Mouse (Mus musculus): ENCODE results near the gene Gm10318. TPM values are rescaled to one million over a fixed set of nuclear protein-coding genes. Genes with fewer than 3 reads are reported as not detected.

The Gm10318 gene
- polyA plus RNA-seq (2015; fragmentation: Nextera tagmentation; extraction: Ambion mirVana): not detected in 2 replicates

DNA sequence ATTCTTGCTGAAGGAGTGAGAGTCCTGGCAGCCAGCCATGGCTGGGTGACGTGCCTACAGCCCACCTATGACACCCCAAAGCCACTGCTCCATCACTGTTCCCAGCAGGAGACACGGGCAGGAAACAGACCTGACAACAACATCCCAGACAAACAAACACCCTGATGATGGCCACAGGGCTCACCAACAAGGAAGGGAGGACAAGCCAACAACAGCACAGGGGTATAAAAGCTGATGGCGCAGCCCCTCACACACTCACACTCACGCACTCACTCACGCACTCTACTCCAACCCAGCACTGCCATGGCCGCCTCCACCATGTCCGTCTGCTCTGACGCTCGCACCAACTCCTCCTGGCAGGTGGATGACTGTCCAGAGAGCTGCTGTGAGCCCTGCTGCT, at the start of gene Gm10318:
Gene Gm10318 (plus strand): TSS at position 301 of the 400 bp plus-strand sequence.
- Histone ChIP-seq H3K9ac (no peak within 1 kb of the TSS), H3K4me2 (no peak within 1 kb of the TSS), H3K27me3 (no peaks in the 10 kb centered on the region), H3K9me3 (replicated peaks) (no peaks in the 10 kb centered on the region), H3K4me1 (replicated peaks) (no peaks in the 10 kb centered on the region), H3K36me3 (no peaks in the 10 kb centered on the region), H3K27ac (no peak within 1 kb of the TSS), H3K4me3 (replicated peaks) (no peak within 1 kb of the TSS)
- DNase-seq (no peak), ATAC-seq (ENCODE audit: low read depth) (no peak)
- 40% methylated on average over 9 of the region's 9 CpGs for WGBS (ENCODE audit: insufficient replicate concordance)

DNA sequence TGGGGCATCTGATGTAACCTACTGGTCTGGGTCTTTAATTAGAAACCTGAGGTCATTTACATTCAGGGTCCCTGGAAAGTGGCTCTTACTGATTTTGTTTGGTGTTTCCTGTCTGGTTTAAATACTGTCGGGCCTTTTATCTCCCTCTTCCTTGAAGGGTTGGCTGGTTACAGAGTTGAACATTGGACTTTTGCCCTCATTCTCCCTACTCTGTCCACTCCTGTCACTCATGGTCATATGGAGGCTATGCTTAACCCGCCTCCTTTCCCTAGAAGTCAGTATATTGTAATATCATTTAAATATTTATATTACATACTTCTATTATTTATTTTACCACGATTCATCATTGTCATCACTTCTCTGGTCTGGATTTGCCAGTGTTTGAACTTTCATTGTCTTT, 48.6 kb upstream of the Gm10318 start:
- Histone ChIP-seq H3K27ac (no peak overlapping the region), H3K9ac (no peak overlapping the region), H3K9me3 (replicated peaks) (no peaks in the 10 kb centered on the region), H3K4me3 (replicated peaks) (no peak overlapping the region), H3K36me3 (no peaks in the 10 kb centered on the region), H3K4me2 (no peak overlapping the region), H3K27me3 (no peaks in the 10 kb centered on the region), H3K4me1 (replicated peaks) (no peaks in the 10 kb centered on the region)
- ATAC-seq (ENCODE audit: low read depth) (no peak), DNase-seq (no peak)
- 32% methylated on average over 3 of the region's 3 CpGs for WGBS (ENCODE audit: insufficient replicate concordance)

DNA sequence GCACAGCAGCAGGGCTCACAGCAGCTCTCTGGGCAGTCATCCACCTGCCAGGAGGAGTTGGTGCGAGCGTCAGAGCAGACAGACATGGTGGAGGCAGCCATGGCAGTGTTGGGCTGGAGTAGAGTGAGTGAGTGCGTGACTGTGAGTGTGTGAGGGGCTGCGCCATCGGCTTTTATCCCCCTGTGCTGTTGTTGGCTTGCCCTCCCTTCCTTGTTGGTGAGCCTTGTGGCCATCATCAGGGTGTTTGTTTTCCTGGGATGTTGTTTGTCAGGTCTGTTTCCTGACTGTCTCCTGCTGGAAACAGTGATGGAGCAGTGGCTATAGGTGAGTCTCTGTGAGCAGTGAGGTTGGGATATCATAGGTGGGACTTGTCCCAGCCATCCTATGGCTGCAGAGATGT, 40.9 kb upstream of the Gm10318 start, which contains the start of gene Gm9507:
Gene Gm9507 (minus strand): TSS at position 101 of the 400 bp plus-strand sequence.
- Histone ChIP-seq H3K9ac (no peak within 1 kb of the TSS), H3K4me2 (no peak within 1 kb of the TSS), H3K4me1 (replicated peaks) (no peaks in the 10 kb centered on the region), H3K9me3 (replicated peaks) (no peaks in the 10 kb centered on the region), H3K4me3 (replicated peaks) (no peak within 1 kb of the TSS), H3K27me3 (no peaks in the 10 kb centered on the region), H3K36me3 (no peaks in the 10 kb centered on the region), H3K27ac (no peak within 1 kb of the TSS)
- WGBS (ENCODE audit: insufficient replicate concordance): 62% methylated on average over 5 of the region's 5 CpGs
- DNase-seq (no peak), ATAC-seq (ENCODE audit: low read depth) (no peak)

DNA sequence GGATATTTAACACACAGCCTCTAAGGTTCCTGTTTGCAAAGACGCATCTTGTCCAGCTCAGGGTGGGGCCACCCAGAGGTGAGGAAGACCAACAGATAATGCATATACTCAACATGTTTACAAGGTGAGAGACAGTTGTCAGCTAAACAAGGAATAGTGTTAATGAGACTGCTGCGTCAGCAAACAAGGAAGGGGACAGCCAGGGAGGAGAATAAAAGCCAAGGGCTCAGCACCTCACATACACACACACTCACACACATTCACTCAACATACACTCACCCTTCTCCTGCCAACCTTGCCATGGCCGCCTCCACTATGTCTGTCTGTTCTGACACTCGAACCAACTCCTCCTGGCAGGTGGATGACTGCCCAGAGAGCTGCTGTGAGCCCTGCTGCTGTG, 38.3 kb upstream of the Gm10318 start, which contains the start of gene Gm2696:
Gene Gm2696 (plus strand): TSS at position 301 of the 400 bp plus-strand sequence.
- DNase-seq (no peak), ATAC-seq (ENCODE audit: low read depth) (no peak)
- no peaks in the 10 kb centered on the region for H3K9me3 ChIP-seq (replicated peaks)
- H3K9ac ChIP-seq: no peak within 1 kb of the TSS
- H3K36me3 ChIP-seq: no peaks in the 10 kb centered on the region
- no peak within 1 kb of the TSS for H3K4me3 ChIP-seq (replicated peaks)
- H3K4me2 ChIP-seq: no peak within 1 kb of the TSS
- no peaks in the 10 kb centered on the region for H3K27me3 ChIP-seq
- 29% methylated on average over 4 of the region's 4 CpGs for WGBS (ENCODE audit: insufficient replicate concordance)
- no peaks in the 10 kb centered on the region for H3K4me1 ChIP-seq (replicated peaks)
- H3K27ac ChIP-seq: no peak within 1 kb of the TSS

DNA sequence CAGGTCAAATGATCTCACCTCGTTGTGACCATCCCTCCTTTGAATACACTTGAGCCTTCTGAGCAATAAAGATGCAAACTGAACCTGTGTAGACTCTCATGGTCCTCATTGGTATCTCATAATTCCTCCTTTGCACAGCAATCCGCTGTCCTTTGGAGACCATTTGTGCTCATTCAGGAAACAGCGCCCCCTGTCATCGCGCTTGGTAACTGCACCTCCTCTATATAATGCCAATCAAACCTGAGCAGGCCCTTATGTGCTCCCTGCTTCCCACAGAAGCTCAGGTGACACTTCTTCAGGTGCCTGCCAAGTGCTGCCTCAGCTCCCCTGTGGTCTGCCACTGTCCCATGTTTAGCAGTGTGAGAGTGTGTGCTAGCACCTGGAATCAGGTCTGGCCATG, 37.1 kb upstream of the Gm10318 start:
- no peak for ATAC-seq (ENCODE audit: low read depth)
- peak; percentile 9 for DNase-seq
- 24% methylated on average over 5 of the region's 5 CpGs for WGBS (ENCODE audit: insufficient replicate concordance)

DNA sequence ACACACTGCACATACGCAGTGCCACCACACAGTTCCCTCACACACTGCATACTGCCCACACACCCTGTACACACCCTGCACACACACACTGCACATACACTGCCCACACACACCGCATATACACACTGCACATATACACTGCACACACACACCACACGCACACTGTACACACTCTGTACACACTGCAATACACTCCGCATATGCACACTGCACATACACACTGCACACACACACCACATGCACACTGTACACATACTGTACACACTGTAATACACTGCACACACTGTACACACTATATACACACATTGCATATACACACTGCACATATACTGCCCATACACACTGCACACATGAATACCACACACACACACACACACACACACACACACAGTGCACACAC, 34.1 kb upstream of the Gm10318 start:
- Histone ChIP-seq H3K27ac (no peak overlapping the region), H3K36me3 (no peaks in the 10 kb centered on the region), H3K27me3 (no peaks in the 10 kb centered on the region), H3K9ac (no peak overlapping the region), H3K4me3 (replicated peaks) (no peak overlapping the region), H3K4me1 (replicated peaks) (no peaks in the 10 kb centered on the region), H3K9me3 (replicated peaks) (no peaks in the 10 kb centered on the region), H3K4me2 (no peak overlapping the region)
- DNase-seq (no peak), ATAC-seq (ENCODE audit: low read depth) (0 out of 2 replicates have a peak, but pooled peaks have one; percentile 29)
- WGBS (ENCODE audit: insufficient replicate concordance): 84% methylated on average over 4 of the region's 4 CpGs

More for the DNA sequence above, 37.1 kb upstream of the Gm10318 start:
- Histone ChIP-seq H3K4me2 (no peak overlapping the region), H3K36me3 (no peaks in the 10 kb centered on the region), H3K27me3 (no peaks in the 10 kb centered on the region), H3K27ac (no peak overlapping the region), H3K4me3 (replicated peaks) (no peak overlapping the region), H3K4me1 (replicated peaks) (no peaks in the 10 kb centered on the region), H3K9me3 (replicated peaks) (no peaks in the 10 kb centered on the region), H3K9ac (no peak overlapping the region)

DNA sequence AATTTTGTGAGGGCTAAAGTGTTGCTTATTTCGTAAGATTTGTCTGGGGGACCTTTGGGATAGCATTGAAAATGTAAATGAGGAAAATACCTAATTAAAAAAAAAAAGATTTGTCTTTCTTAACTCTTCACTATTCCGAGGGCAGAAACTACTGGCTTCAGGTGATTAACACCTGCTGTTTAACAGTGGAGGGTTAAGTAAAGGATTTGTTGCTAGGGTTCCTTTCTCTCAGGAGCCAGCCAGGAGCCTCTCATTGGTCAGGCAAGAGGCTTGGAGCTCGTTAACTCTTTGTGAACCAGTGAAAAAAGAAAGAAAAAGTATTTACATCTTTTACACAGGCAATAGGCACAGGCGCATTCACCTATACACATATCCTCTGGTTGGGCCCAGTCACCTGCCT, 33.5 kb upstream of the Gm10318 start:
- Histone ChIP-seq H3K4me3 (replicated peaks) (no peak overlapping the region), H3K4me1 (replicated peaks) (no peaks in the 10 kb centered on the region), H3K27ac (no peak overlapping the region), H3K9ac (no peak overlapping the region), H3K36me3 (no peaks in the 10 kb centered on the region), H3K27me3 (no peaks in the 10 kb centered on the region), H3K4me2 (no peak overlapping the region), H3K9me3 (replicated peaks) (no peaks in the 10 kb centered on the region)
- no peak for ATAC-seq (ENCODE audit: low read depth)
- DNase-seq: no peak
- WGBS (ENCODE audit: insufficient replicate concordance): 45% methylated on average over 4 of the region's 4 CpGs

DNA sequence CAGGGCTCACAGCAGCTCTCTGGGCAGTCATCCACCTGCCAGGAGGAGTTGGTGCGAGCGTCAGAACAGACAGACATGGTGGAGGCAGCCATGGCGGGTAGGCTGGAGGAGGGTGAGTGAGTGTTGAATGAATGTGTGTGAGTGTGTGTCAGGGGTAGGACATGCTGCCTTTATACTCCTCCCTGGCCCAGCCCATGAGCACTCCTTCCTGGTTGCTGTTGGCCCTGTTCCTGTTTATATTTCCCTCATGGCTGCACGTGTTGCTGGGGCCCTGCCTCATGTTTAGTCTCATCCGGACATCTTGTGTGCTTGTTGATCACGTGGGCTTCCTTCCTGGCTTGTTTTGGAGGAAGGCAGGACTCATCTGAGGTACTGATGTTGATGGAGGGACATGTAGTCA, 25.7 kb upstream of the Gm10318 start, which contains the start of gene Krtap10-4:
Gene Krtap10-4 (minus strand): TSS at position 145 of the 400 bp plus-strand sequence.
- no peaks in the 10 kb centered on the region for H3K4me1 ChIP-seq (replicated peaks)
- no peak within 1 kb of the TSS for H3K4me3 ChIP-seq (replicated peaks)
- H3K9ac ChIP-seq: no peak within 1 kb of the TSS
- ATAC-seq (ENCODE audit: low read depth) (no peak), DNase-seq (no peak)
- H3K4me2 ChIP-seq: no peak within 1 kb of the TSS
- H3K27ac ChIP-seq: no peak within 1 kb of the TSS
- no peaks in the 10 kb centered on the region for H3K36me3 ChIP-seq
- H3K27me3 ChIP-seq: no peaks in the 10 kb centered on the region
- no peaks in the 10 kb centered on the region for H3K9me3 ChIP-seq (replicated peaks)
- WGBS (ENCODE audit: insufficient replicate concordance): 61% methylated on average over 6 of the region's 6 CpGs

DNA sequence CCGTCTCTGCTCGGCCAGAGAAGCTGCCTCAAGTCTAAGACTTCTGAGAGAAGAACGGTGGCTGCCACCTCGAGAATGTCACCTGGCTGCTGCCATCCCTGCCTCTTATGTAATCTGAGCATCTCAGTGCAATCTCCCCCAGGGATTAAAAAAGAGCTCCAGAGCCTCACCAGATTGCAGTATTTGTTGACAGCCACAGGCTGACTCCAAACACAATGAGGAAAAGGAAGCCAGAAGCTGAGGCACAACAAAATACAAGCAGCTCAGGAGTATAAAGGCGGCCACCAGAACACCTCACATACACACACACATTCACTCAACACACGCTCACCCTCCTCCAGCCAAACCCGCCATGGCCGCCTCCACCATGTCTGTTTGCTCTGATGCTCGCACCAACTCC, 17.0 kb upstream of the Gm10318 start, which contains the start of gene Krtap10-10:
Gene Krtap10-10 (plus strand): TSS at position 301 of the 400 bp plus-strand sequence.
- Histone ChIP-seq H3K4me3 (replicated peaks) (no peak within 1 kb of the TSS), H3K4me1 (replicated peaks) (no peaks in the 10 kb centered on the region), H3K27ac (no peak within 1 kb of the TSS), H3K36me3 (no peaks in the 10 kb centered on the region), H3K9ac (no peak within 1 kb of the TSS), H3K9me3 (replicated peaks) (no peaks in the 10 kb centered on the region), H3K27me3 (no peaks in the 10 kb centered on the region), H3K4me2 (no peak within 1 kb of the TSS)
- ATAC-seq (ENCODE audit: low read depth) (no peak), DNase-seq (no peak)
- 53% methylated on average over 9 of the region's 9 CpGs for WGBS (ENCODE audit: insufficient replicate concordance)

DNA sequence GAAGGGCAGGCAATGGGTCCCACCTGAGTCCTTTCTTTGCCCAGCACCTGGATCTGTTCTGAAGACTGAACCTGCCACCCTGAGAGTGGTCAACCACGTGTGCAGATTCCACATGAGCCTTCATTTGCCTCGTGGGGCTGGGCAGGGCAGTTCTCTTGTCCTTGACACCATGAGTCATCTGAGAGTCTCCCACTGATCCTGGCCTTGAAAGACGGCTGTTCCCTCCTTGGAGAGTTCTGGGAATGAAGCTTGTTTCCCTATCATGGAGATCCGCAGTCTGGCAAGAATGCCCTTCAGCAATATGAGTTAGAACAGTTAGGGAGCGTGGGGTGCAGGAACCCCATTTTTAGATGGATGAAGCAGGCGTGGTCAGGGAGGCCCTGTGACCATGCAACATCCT, 13.7 kb upstream of the Gm10318 start:
- Histone ChIP-seq H3K4me3 (replicated peaks) (no peak overlapping the region), H3K27ac (no peak overlapping the region), H3K27me3 (no peaks in the 10 kb centered on the region), H3K9ac (no peak overlapping the region), H3K4me1 (replicated peaks) (no peaks in the 10 kb centered on the region), H3K9me3 (replicated peaks) (no peaks in the 10 kb centered on the region), H3K4me2 (no peak overlapping the region), H3K36me3 (no peaks in the 10 kb centered on the region)
- 52% methylated on average over 6 of the region's 6 CpGs for whole genome bisulfite sequencing (ENCODE audit: insufficient replicate concordance)
- ATAC-seq (ENCODE audit: low read depth) (no peak), DNase-seq (no peak)

DNA sequence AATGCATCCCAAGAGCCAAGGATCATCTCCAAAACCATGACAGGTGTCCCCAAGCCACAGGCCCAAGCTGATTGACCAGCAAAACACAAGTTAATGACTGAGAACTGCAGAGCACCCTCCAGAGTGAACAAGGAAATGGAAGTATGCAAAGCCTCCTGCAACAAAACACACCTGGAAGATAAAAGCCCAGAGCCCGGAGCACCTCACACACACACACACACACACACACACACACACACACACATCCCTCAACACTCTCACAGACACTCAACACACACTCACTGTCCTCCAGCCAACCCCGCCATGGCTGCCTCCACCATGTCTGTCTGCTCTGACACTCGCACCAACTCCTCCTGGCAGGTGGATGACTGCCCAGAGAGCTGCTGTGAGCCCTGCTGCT, 6.2 kb upstream of the Gm10318 start, which contains the start of gene Gm36176:
Gene Gm36176 (plus strand): TSS at position 301 of the 400 bp plus-strand sequence.
- Histone ChIP-seq H3K9me3 (replicated peaks) (no peaks in the 10 kb centered on the region), H3K27ac (no peak within 1 kb of the TSS), H3K4me1 (replicated peaks) (no peaks in the 10 kb centered on the region), H3K4me2 (no peak within 1 kb of the TSS), H3K36me3 (no peaks in the 10 kb centered on the region), H3K9ac (no peak within 1 kb of the TSS), H3K4me3 (replicated peaks) (no peak within 1 kb of the TSS), H3K27me3 (no peaks in the 10 kb centered on the region)
- DNase-seq (no peak), ATAC-seq (ENCODE audit: low read depth) (no peak)
- 33% methylated on average over 3 of the region's 3 CpGs for WGBS (ENCODE audit: insufficient replicate concordance)

DNA sequence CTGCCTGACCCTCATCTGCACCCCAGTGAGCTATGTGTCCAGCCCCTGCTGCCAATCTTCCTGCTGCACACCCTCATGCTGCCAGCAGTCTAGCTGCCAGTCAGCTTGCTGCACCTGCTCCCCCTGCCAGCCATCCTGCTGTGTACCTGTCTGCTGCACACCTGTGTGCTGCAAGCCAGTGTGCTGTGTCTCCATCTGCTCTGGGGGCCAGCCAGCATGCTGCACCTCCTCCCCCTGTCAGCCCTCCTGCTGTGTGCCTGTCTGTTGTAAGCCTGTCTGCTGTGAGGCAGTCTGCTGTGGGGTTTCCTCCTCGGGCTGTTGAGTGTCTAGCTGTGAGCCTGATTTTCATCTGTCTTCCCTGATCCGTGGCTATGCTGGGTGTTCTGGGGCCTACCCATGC, 5.7 kb upstream of the Gm10318 start:
- Histone ChIP-seq H3K27me3 (no peaks in the 10 kb centered on the region), H3K4me2 (no peak overlapping the region), H3K36me3 (no peaks in the 10 kb centered on the region), H3K4me3 (replicated peaks) (no peak overlapping the region), H3K4me1 (replicated peaks) (no peaks in the 10 kb centered on the region), H3K27ac (no peak overlapping the region), H3K9me3 (replicated peaks) (no peaks in the 10 kb centered on the region), H3K9ac (no peak overlapping the region)
- no peak for DNase-seq
- no peak for ATAC-seq (ENCODE audit: low read depth)
- WGBS (ENCODE audit: insufficient replicate concordance): 15% methylated on average over 2 of the region's 2 CpGs

Measured in liver, embryonic 13.5 days (tissue).